In genomic region chr12:8099114-8099513, GRCm38 (mm10) we compare ENCODE assay signal across 18 mouse cellular contexts.
DNase-seq lines count a peak whose midpoint lies in the region; ATAC-seq lines count a peak whose summit lies in the region.
"Had no signal": no experiment of that assay in that cellular context is flagged by ENCODE, and none has a peak within 500 bp of the region (broad histone marks: within the 10 kb centered on the region; RNA-seq: fewer than 3 reads in every experiment).

No protein-coding gene starts in this region.

- DNase-seq in lung, adult 18-20 months = peak; percentile 32 to 39
- no peak for DNase-seq in lung, postnatal 14 days
- no peak for DNase-seq in frontal cortex, postnatal 10 days (ENCODE audit: low spot score in 2 of 2)
- no peak for DNase-seq in forebrain, embryonic 14.5 days (ENCODE audit: low spot score)
- DNase-seq in midbrain, embryonic 14.5 days = no peak
- DNase-seq: B cell, adult 2 months; cerebellum, postnatal 14 days had no signal

- ATAC-seq in heart, embryonic 13.5 days (ENCODE audit: extremely low read depth, insufficient number of reproducible peaks, low FRiP score, low TSS enrichment) = peak; percentile 66; the same call in 1 of the 2 replicates
- ATAC-seq in lung, embryonic 16.5 days (ENCODE audit: low read depth) = peak; percentile 90
- no peak for ATAC-seq in forebrain, embryonic 14.5 days
- no peak for ATAC-seq in neural tube, embryonic 15.5 days (ENCODE audit: low FRiP score)
- ATAC-seq in midbrain, embryonic 14.5 days (ENCODE audit: low FRiP score, low TSS enrichment) = no peak
- ATAC-seq: intestine, embryonic 15.5 days had no signal

- no peaks in the 10 kb centered on the region for H3K9me3 ChIP-seq in heart, embryonic 13.5 days
- H3K9me3 ChIP-seq in lung, embryonic 16.5 days (ENCODE audit: control insufficient read depth, low read length) = no peaks in the 10 kb centered on the region
- no peaks in the 10 kb centered on the region for H3K9me3 ChIP-seq in forebrain, embryonic 14.5 days (replicated peaks; ENCODE audit: control insufficient read depth, low read length)
- no peaks in the 10 kb centered on the region for H3K9me3 ChIP-seq in neural tube, embryonic 15.5 days (replicated peaks)
- no peaks in the 10 kb centered on the region for H3K9me3 ChIP-seq in midbrain, embryonic 14.5 days (ENCODE audit: control insufficient read depth, low read length)
- H3K9me3 ChIP-seq: embryonic facial prominence, embryonic 10.5 days; hindbrain, embryonic 13.5 days; intestine, embryonic 15.5 days; liver, embryonic 15.5 days had no signal

- WGBS in heart, embryonic 13.5 days = 44% methylated on average over 2 of the region's 2 CpGs
- WGBS in lung, embryonic 16.5 days = 56% methylated on average over 2 of the region's 2 CpGs
- WGBS in forebrain, embryonic 14.5 days = 94% methylated on average over 2 of the region's 2 CpGs
- WGBS in neural tube, embryonic 15.5 days = 90% methylated on average over 2 of the region's 2 CpGs
- WGBS in midbrain, embryonic 14.5 days = 92% methylated on average over 2 of the region's 2 CpGs

- no peak overlapping the region for H3K4me3 ChIP-seq in heart, embryonic 13.5 days
- H3K4me3 ChIP-seq in lung, embryonic 16.5 days (ENCODE audit: low read length) = no peak overlapping the region
- H3K4me3 ChIP-seq in forebrain, embryonic 14.5 days (ENCODE audit: low read depth, low read length) = no peak overlapping the region
- H3K4me3 ChIP-seq in neural tube, embryonic 15.5 days (replicated peaks) = no peak overlapping the region
- H3K4me3 ChIP-seq in midbrain, embryonic 14.5 days (replicated peaks; ENCODE audit: low read depth, low read length) = no peak overlapping the region
- H3K4me3 ChIP-seq: embryonic facial prominence, embryonic 10.5 days; hindbrain, embryonic 13.5 days; intestine, embryonic 15.5 days; limb, embryonic 13.5 days; liver, embryonic 15.5 days had no signal

- no peak overlapping the region for H3K4me2 ChIP-seq in heart, embryonic 13.5 days
- H3K4me2 ChIP-seq in lung, embryonic 16.5 days (ENCODE audit: low read depth, low read length) = no peak overlapping the region
- H3K4me2 ChIP-seq in forebrain, embryonic 14.5 days (ENCODE audit: low read length) = no peak overlapping the region
- no peak overlapping the region for H3K4me2 ChIP-seq in neural tube, embryonic 15.5 days
- H3K4me2 ChIP-seq in midbrain, embryonic 14.5 days (ENCODE audit: low read length) = no peak overlapping the region
- H3K4me2 ChIP-seq: hindbrain, embryonic 13.5 days; intestine, embryonic 15.5 days; limb, embryonic 13.5 days; liver, embryonic 15.5 days; midbrain, embryonic 11.5 days had no signal

- H3K4me1 ChIP-seq in heart, embryonic 13.5 days = peaks cover 8% of the 10 kb centered on the region
- 0 out of 2 replicates have a peak, but pooled peaks cover 5% of the 10 kb centered on the region for H3K4me1 ChIP-seq in lung, embryonic 16.5 days (replicated peaks; ENCODE audit: control insufficient read depth, insufficient read depth, low read length)
- H3K4me1 ChIP-seq in forebrain, embryonic 14.5 days (ENCODE audit: control insufficient read depth, insufficient read depth, low read length) = no peaks in the 10 kb centered on the region
- H3K4me1 ChIP-seq in neural tube, embryonic 15.5 days = no peaks in the 10 kb centered on the region
- H3K4me1 ChIP-seq in midbrain, embryonic 14.5 days (ENCODE audit: control insufficient read depth, insufficient read depth, low read length) = no peaks in the 10 kb centered on the region
- H3K4me1 ChIP-seq: embryonic facial prominence, embryonic 10.5 days; intestine, embryonic 15.5 days; limb, embryonic 13.5 days; liver, embryonic 15.5 days had no signal

- H3K27me3 ChIP-seq in heart, embryonic 13.5 days (replicated peaks) = no peaks in the 10 kb centered on the region
- no peaks in the 10 kb centered on the region for H3K27me3 ChIP-seq in lung, embryonic 16.5 days (ENCODE audit: control insufficient read depth, insufficient read depth, low read depth, low read length)
- H3K27me3 ChIP-seq in forebrain, embryonic 14.5 days (replicated peaks; ENCODE audit: control insufficient read depth, insufficient read depth, low read length) = no peaks in the 10 kb centered on the region
- no peaks in the 10 kb centered on the region for H3K27me3 ChIP-seq in neural tube, embryonic 15.5 days (replicated peaks)
- no peaks in the 10 kb centered on the region for H3K27me3 ChIP-seq in midbrain, embryonic 14.5 days (ENCODE audit: control insufficient read depth, insufficient read depth, low read length)
- H3K27me3 ChIP-seq: hindbrain, embryonic 13.5 days; intestine, embryonic 15.5 days; limb, embryonic 13.5 days; liver, embryonic 15.5 days had no signal

- H3K9ac ChIP-seq in heart, embryonic 13.5 days = no peak overlapping the region
- H3K9ac ChIP-seq in lung, embryonic 16.5 days (ENCODE audit: low read length) = no peak overlapping the region
- H3K9ac ChIP-seq in forebrain, embryonic 14.5 days (ENCODE audit: low read length) = no peak overlapping the region
- no peak overlapping the region for H3K9ac ChIP-seq in neural tube, embryonic 15.5 days (replicated peaks)
- no peak overlapping the region for H3K9ac ChIP-seq in midbrain, embryonic 14.5 days (replicated peaks; ENCODE audit: low read length)
- H3K9ac ChIP-seq: hindbrain, embryonic 13.5 days; intestine, embryonic 15.5 days; limb, embryonic 13.5 days; liver, embryonic 15.5 days had no signal

- no peak overlapping the region for H3K27ac ChIP-seq in heart, embryonic 13.5 days (replicated peaks)
- H3K27ac ChIP-seq in lung, embryonic 16.5 days (ENCODE audit: low read length) = no peak overlapping the region
- H3K27ac ChIP-seq in forebrain, embryonic 14.5 days (ENCODE audit: low read depth, low read length) = no peak overlapping the region
- H3K27ac ChIP-seq in neural tube, embryonic 15.5 days (replicated peaks) = no peak overlapping the region
- H3K27ac ChIP-seq in midbrain, embryonic 14.5 days (replicated peaks; ENCODE audit: low read depth, low read length) = no peak overlapping the region
- H3K27ac ChIP-seq: embryonic facial prominence, embryonic 10.5 days; hindbrain, embryonic 13.5 days; intestine, embryonic 15.5 days; kidney, postnatal 0 days; limb, embryonic 13.5 days; liver, embryonic 15.5 days; stomach, postnatal 0 days had no signal

- no peaks in the 10 kb centered on the region for H3K36me3 ChIP-seq in heart, embryonic 13.5 days
- H3K36me3 ChIP-seq in lung, embryonic 16.5 days (ENCODE audit: control insufficient read depth, insufficient read depth, low read length) = no peaks in the 10 kb centered on the region
- no peaks in the 10 kb centered on the region for H3K36me3 ChIP-seq in forebrain, embryonic 14.5 days (ENCODE audit: control insufficient read depth, insufficient read depth, low read length)
- H3K36me3 ChIP-seq in neural tube, embryonic 15.5 days = no peaks in the 10 kb centered on the region
- H3K36me3 ChIP-seq in midbrain, embryonic 14.5 days (ENCODE audit: control insufficient read depth, insufficient read depth, low read length) = no peaks in the 10 kb centered on the region
- H3K36me3 ChIP-seq: embryonic facial prominence, embryonic 10.5 days; hindbrain, embryonic 13.5 days; intestine, embryonic 15.5 days; limb, embryonic 13.5 days; liver, embryonic 15.5 days had no signal

Comparison
In these comparisons a context has a peak if more than half of its experiments do, and no peak if none do; other contexts are left out.
1. DNase-seq: peak in lung, adult 18-20 months (2 of 2); none in lung, postnatal 14 days (single experiment), frontal cortex, postnatal 10 days (0 of 2), forebrain, embryonic 14.5 days (single experiment) and midbrain, embryonic 14.5 days (single experiment).
2. ATAC-seq: peak in heart, embryonic 13.5 days (single experiment) and lung, embryonic 16.5 days (single experiment); none in forebrain, embryonic 14.5 days (single experiment), neural tube, embryonic 15.5 days (single experiment) and midbrain, embryonic 14.5 days (single experiment).